Mouse (Mus musculus): ENCODE results near the gene Bach2. TPM values are rescaled to one million over a fixed set of nuclear protein-coding genes. Genes with fewer than 3 reads are reported as not detected.

The Bach2 gene
- polyA plus RNA-seq, 1 experiment = 0.11 TPM

GRCm38 (mm10) chr4:32198589-32198988 lies 40.0 kb upstream of the Bach2 start:
- H3K27me3 ChIP-seq (ENCODE audit: control insufficient read depth, insufficient read depth, insufficient read length) = no peaks in the 10 kb centered on the region
- H3K4me3 ChIP-seq (ENCODE audit: insufficient read depth, poor library complexity, severe bottlenecking) = no peak overlapping the region
- H3ac ChIP-seq (ENCODE audit: control insufficient read depth, insufficient read length, low read depth) = no peak overlapping the region
- TF ChIP-seq USF1 (IDR thresholded peaks at IDR 0.05; ENCODE audit: low read depth) (no peak), MYOG (IDR thresholded peaks at IDR 0.05; ENCODE audit: control insufficient read depth, extremely low read depth, insufficient read length) (no peak), MYOD1 (IDR thresholded peaks at IDR 0.05; ENCODE audit: control insufficient read depth, insufficient read length, low read depth) (no peak), CEBPB (IDR thresholded peaks at IDR 0.05; ENCODE audit: low read depth) (no peak), MAX (IDR thresholded peaks at IDR 0.05) (no peak), CTCF (IDR thresholded peaks at IDR 0.05; ENCODE audit: control insufficient read depth, insufficient read depth, insufficient read length) (no peak), FOSL1 (IDR thresholded peaks at IDR 0.05; ENCODE audit: insufficient read depth, low read length, poor library complexity, severe bottlenecking) (no peak)
- H3K79me3 ChIP-seq (ENCODE audit: low read depth) = no peaks in the 10 kb centered on the region
- no peaks in the 10 kb centered on the region for H3K36me3 ChIP-seq (ENCODE audit: control insufficient read depth, insufficient read depth)
- H3K79me2 ChIP-seq (ENCODE audit: control insufficient read depth, insufficient read depth) = no peaks in the 10 kb centered on the region

DNA sequence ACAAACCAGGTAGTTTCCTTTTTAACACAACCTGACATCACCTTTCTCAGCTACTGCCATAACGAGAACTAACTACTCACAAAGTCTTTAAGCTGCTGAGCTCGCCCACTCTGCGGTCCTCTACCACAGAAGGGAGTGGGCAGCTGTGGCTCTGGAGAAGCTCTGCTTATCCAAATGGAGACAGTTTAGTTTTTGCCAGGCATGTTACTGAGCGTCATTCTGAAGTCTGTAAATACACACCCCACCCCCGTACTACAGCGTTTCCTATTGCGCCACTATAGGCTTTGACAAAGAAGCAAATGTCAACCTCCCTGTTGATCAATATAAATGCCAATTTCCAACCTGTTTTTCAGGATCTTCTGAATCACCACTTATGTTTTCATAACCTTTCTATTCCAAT lies 39.4 kb upstream of the Bach2 start:
- Histone ChIP-seq H3K79me3 (ENCODE audit: low read depth) (no peaks in the 10 kb centered on the region), H3K36me3 (ENCODE audit: control insufficient read depth, insufficient read depth) (no peaks in the 10 kb centered on the region), H3ac (ENCODE audit: control insufficient read depth, insufficient read length, low read depth) (no peak overlapping the region), H3K4me3 (ENCODE audit: insufficient read depth, poor library complexity, severe bottlenecking) (no peak overlapping the region), H3K27me3 (ENCODE audit: control insufficient read depth, insufficient read depth, insufficient read length) (no peaks in the 10 kb centered on the region), H3K79me2 (ENCODE audit: control insufficient read depth, insufficient read depth) (no peaks in the 10 kb centered on the region)
- no peak for TF ChIP-seq FOSL1 (IDR thresholded peaks at IDR 0.05; ENCODE audit: insufficient read depth, low read length, poor library complexity, severe bottlenecking)
- no peak for TF ChIP-seq MYOD1 (IDR thresholded peaks at IDR 0.05; ENCODE audit: control insufficient read depth, insufficient read length, low read depth)
- no peak for TF ChIP-seq CTCF (IDR thresholded peaks at IDR 0.05; ENCODE audit: control insufficient read depth, insufficient read depth, insufficient read length)
- TF ChIP-seq MAX (IDR thresholded peaks at IDR 0.05) = no peak
- no peak for TF ChIP-seq MYOG (IDR thresholded peaks at IDR 0.05; ENCODE audit: control insufficient read depth, extremely low read depth, insufficient read length)
- TF ChIP-seq USF1 (IDR thresholded peaks at IDR 0.05; ENCODE audit: low read depth) = no peak
- TF ChIP-seq CEBPB (IDR thresholded peaks at IDR 0.05; ENCODE audit: low read depth) = no peak

GRCm38 (mm10) chr4:32201114-32201513 lies 37.5 kb upstream of the Bach2 start:
- no peaks in the 10 kb centered on the region for H3K79me2 ChIP-seq (ENCODE audit: control insufficient read depth, insufficient read depth)
- no peak overlapping the region for H3ac ChIP-seq (ENCODE audit: control insufficient read depth, insufficient read length, low read depth)
- no peaks in the 10 kb centered on the region for H3K79me3 ChIP-seq (ENCODE audit: low read depth)
- no peak overlapping the region for H3K4me3 ChIP-seq (ENCODE audit: insufficient read depth, poor library complexity, severe bottlenecking)
- H3K27me3 ChIP-seq (ENCODE audit: control insufficient read depth, insufficient read depth, insufficient read length) = no peaks in the 10 kb centered on the region
- TF ChIP-seq MAX (IDR thresholded peaks at IDR 0.05) (no peak), MYOG (IDR thresholded peaks at IDR 0.05; ENCODE audit: control insufficient read depth, extremely low read depth, insufficient read length) (no peak), CTCF (IDR thresholded peaks at IDR 0.05; ENCODE audit: control insufficient read depth, insufficient read depth, insufficient read length) (no peak), FOSL1 (IDR thresholded peaks at IDR 0.05; ENCODE audit: insufficient read depth, low read length, poor library complexity, severe bottlenecking) (no peak), MYOD1 (IDR thresholded peaks at IDR 0.05; ENCODE audit: control insufficient read depth, insufficient read length, low read depth) (no peak), CEBPB (IDR thresholded peaks at IDR 0.05; ENCODE audit: low read depth) (no peak), USF1 (IDR thresholded peaks at IDR 0.05; ENCODE audit: low read depth) (no peak)
- H3K36me3 ChIP-seq (ENCODE audit: control insufficient read depth, insufficient read depth) = no peaks in the 10 kb centered on the region

- no peaks in the 10 kb centered on the region for H3K27me3 ChIP-seq (ENCODE audit: control insufficient read depth, insufficient read depth, insufficient read length)
- H3K36me3 ChIP-seq (ENCODE audit: control insufficient read depth, insufficient read depth) = no peaks in the 10 kb centered on the region
- no peaks in the 10 kb centered on the region for H3K79me3 ChIP-seq (ENCODE audit: low read depth)
- H3ac ChIP-seq (ENCODE audit: control insufficient read depth, insufficient read length, low read depth) = no peak overlapping the region
- no peak overlapping the region for H3K4me3 ChIP-seq (ENCODE audit: insufficient read depth, poor library complexity, severe bottlenecking)
- H3K79me2 ChIP-seq (ENCODE audit: control insufficient read depth, insufficient read depth) = no peaks in the 10 kb centered on the region
- TF ChIP-seq CTCF (IDR thresholded peaks at IDR 0.05; ENCODE audit: control insufficient read depth, insufficient read depth, insufficient read length) = no peak
- TF ChIP-seq MAX (IDR thresholded peaks at IDR 0.05) = no peak
- TF ChIP-seq MYOD1 (IDR thresholded peaks at IDR 0.05; ENCODE audit: control insufficient read depth, insufficient read length, low read depth) = no peak
- no peak for TF ChIP-seq USF1 (IDR thresholded peaks at IDR 0.05; ENCODE audit: low read depth)
- no peak for TF ChIP-seq MYOG (IDR thresholded peaks at IDR 0.05; ENCODE audit: control insufficient read depth, extremely low read depth, insufficient read length)
- TF ChIP-seq CEBPB (IDR thresholded peaks at IDR 0.05; ENCODE audit: low read depth) = no peak
- no peak for TF ChIP-seq FOSL1 (IDR thresholded peaks at IDR 0.05; ENCODE audit: insufficient read depth, low read length, poor library complexity, severe bottlenecking)
Measured at GRCm38 (mm10) chr4:32202362-32202761, 36.2 kb upstream of the Bach2 start.

DNA sequence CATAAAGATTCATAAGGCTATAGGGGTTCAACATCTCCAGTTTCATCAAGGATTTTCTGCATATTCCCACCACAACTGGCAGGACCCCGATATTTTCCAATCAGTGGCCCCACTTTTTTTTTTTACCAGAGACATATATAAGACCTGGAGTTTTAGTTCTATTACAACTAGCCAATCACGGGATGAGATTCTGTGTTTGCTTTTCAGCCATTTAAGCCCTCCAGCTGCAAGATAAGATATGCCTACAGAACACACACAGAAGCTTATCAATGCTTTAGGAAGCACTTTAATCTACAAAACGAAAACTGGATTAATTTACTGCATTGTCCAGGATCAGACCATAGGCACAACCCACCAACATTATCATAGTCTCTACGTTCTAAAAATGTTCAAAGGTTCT lies 33.8 kb upstream of the Bach2 start:
- Histone ChIP-seq H3ac (ENCODE audit: control insufficient read depth, insufficient read length, low read depth) (no peak overlapping the region), H3K79me2 (ENCODE audit: control insufficient read depth, insufficient read depth) (no peaks in the 10 kb centered on the region), H3K36me3 (ENCODE audit: control insufficient read depth, insufficient read depth) (no peaks in the 10 kb centered on the region), H3K4me3 (ENCODE audit: insufficient read depth, poor library complexity, severe bottlenecking) (no peak overlapping the region), H3K79me3 (ENCODE audit: low read depth) (no peaks in the 10 kb centered on the region), H3K27me3 (ENCODE audit: control insufficient read depth, insufficient read depth, insufficient read length) (no peaks in the 10 kb centered on the region)
- TF ChIP-seq CEBPB (IDR thresholded peaks at IDR 0.05; ENCODE audit: low read depth) = no peak
- TF ChIP-seq USF1 (IDR thresholded peaks at IDR 0.05; ENCODE audit: low read depth) = no peak
- TF ChIP-seq FOSL1 (IDR thresholded peaks at IDR 0.05; ENCODE audit: insufficient read depth, low read length, poor library complexity, severe bottlenecking) = no peak
- TF ChIP-seq MYOD1 (IDR thresholded peaks at IDR 0.05; ENCODE audit: control insufficient read depth, insufficient read length, low read depth) = no peak
- TF ChIP-seq CTCF (IDR thresholded peaks at IDR 0.05; ENCODE audit: control insufficient read depth, insufficient read depth, insufficient read length) = no peak
- no peak for TF ChIP-seq MYOG (IDR thresholded peaks at IDR 0.05; ENCODE audit: control insufficient read depth, extremely low read depth, insufficient read length)
- TF ChIP-seq MAX (IDR thresholded peaks at IDR 0.05) = no peak

GRCm38 (mm10) chr4:32205825-32206224 lies 32.8 kb upstream of the Bach2 start:
- H3K79me3 ChIP-seq (ENCODE audit: low read depth) = no peaks in the 10 kb centered on the region
- no peaks in the 10 kb centered on the region for H3K36me3 ChIP-seq (ENCODE audit: control insufficient read depth, insufficient read depth)
- no peak for TF ChIP-seq CTCF (IDR thresholded peaks at IDR 0.05; ENCODE audit: control insufficient read depth, insufficient read depth, insufficient read length)
- TF ChIP-seq MAX (IDR thresholded peaks at IDR 0.05) = no peak
- TF ChIP-seq FOSL1 (IDR thresholded peaks at IDR 0.05; ENCODE audit: insufficient read depth, low read length, poor library complexity, severe bottlenecking) = no peak
- no peak for TF ChIP-seq MYOG (IDR thresholded peaks at IDR 0.05; ENCODE audit: control insufficient read depth, extremely low read depth, insufficient read length)
- no peak for TF ChIP-seq USF1 (IDR thresholded peaks at IDR 0.05; ENCODE audit: low read depth)
- no peak for TF ChIP-seq MYOD1 (IDR thresholded peaks at IDR 0.05; ENCODE audit: control insufficient read depth, insufficient read length, low read depth)
- TF ChIP-seq CEBPB (IDR thresholded peaks at IDR 0.05; ENCODE audit: low read depth) = no peak
- no peaks in the 10 kb centered on the region for H3K27me3 ChIP-seq (ENCODE audit: control insufficient read depth, insufficient read depth, insufficient read length)
- H3K4me3 ChIP-seq (ENCODE audit: insufficient read depth, poor library complexity, severe bottlenecking) = no peak overlapping the region
- H3ac ChIP-seq (ENCODE audit: control insufficient read depth, insufficient read length, low read depth) = no peak overlapping the region
- H3K79me2 ChIP-seq (ENCODE audit: control insufficient read depth, insufficient read depth) = no peaks in the 10 kb centered on the region

Measured in C2C12 (cell line).